Mouse (Mus musculus) thymus, postnatal 10 days (tissue): Measurements from ENCODE around the gene Brd4.

Experiments used
- DNase-seq, 2 experiments: peaks; one replicate each; pipeline ENCODE4 v3.0.0; 2021; ENCODE audit warnings: low spot score in 2 of 2

The Brd4 gene

DNA sequence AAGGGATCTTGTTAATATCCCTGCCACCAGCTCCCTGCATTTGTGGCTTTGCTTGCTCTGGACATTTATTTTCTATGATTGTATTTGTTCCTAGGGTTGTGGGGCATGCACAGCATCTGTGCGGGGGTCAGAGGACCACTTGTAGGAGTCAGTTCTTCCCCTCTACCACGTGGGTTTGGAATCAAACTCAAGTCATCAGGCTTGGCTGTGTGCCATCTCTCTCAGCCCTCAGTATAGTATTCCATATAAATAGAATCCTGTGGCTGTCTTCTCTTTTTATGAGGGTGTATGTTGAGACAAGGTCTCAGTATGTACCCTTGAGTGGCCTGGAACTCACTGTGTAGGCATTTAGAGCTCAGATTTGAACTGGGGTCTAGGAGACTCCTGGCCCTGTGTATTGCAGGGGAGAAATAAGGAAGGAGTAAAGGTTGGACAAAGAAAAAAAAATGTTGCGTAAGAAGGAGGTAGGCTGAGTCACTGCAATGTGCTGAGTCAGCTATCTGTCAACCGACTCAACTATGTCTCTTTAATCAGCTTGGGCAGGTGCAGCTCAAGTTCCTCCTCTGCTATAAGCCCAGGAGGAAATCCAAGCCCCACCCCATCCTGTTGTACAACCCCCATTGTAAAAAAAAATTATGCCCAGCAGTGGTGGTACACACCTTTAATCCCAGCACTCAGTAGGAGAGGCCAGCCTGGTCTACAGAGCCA lies 114.8 kb downstream of the Brd4 start:
- DNase-seq = peak; percentile 68 to 71

DNA sequence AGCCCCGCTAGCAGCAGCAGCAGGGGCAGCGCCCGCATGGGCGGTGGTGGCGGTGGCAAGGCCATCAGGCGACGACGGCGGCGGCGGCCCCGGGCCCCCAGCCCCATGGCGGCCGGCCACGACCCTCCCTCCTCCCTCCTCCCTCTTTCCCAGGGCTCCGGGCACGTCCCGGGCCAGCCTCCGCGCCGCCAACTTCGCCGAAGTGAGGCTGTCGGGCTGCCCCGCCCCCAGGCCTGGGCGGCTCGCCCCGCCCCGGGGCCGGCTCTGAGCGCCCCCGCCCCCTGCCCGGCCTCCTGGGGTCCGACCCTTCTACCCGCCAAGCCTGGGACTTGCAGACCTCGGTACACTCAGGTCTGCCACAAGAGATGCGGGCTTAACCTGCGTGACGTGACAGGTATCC lies 117.8 kb downstream of the Brd4 start, which contains the start of gene Notch3:
Notch3 (minus strand) TSS at position 166 of the 400 bp plus-strand sequence.
- peak; percentile 54 to 74 for DNase-seq

DNA sequence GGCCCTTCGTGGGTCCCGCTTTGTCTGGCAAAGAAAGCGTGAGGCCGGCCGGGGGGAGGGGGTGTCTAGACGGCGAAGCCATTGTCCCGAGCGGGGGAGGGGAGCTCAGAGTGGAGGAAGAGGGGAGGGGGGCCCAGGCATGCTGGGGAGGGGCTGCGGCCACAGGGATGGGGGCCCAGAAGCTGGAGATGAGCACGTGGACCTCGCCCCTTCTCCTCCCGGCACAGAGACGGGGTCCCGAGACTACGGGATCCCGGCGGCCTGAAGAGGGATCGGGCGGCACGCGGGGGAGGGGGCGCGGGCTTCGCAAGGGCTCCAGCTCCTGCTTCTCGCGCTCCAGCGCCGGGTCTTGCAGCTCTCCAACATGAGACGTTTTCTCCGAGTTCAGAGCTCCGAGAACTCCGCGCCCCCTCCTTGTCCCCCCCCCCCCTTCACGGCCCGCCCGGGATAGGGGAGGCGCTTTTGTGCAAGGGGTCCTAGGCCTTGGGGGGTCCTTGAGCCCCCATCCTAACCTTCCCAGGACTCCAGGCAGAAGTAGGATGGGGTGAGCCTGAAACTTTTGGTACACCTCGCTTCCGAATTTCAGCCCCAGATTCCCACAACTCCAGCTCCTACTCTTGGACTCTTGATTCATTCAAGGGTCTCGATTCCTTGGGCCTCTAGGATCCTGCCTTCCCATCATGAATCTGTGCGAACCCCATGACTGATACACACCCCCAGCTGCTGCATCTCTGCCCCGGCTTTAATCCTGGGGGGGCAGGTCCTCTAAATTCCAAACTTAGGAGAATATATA lies 118.5 kb downstream of the Brd4 start:
- DNase-seq = peak; percentile 71 to 82

DNA sequence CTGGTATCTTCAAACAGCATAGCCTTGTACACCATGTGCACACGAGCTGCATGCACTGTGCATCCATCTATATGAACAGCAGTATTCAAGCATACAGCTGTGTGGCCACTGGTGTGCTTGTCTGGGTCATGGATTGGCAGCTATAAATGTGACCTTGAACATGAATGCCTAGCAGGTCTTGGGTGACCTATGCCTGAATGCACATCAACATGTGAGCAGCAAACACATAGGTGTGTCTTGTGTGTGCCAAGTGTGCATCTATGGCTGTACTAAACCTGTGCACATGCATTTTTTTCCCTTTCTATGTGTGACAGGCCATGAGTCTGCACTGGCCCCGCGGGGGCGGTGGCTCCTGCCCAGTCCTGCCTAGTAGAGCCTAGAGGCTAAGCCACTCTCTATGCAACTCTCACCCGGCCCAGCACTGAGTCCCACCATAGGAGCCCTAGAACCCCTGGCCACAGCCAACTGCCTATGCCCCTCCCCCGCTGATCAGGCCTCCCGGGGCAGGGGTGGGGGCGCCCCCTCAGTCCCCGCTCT lies 119.2 kb downstream of the Brd4 start:
- DNase-seq = no peak

DNA sequence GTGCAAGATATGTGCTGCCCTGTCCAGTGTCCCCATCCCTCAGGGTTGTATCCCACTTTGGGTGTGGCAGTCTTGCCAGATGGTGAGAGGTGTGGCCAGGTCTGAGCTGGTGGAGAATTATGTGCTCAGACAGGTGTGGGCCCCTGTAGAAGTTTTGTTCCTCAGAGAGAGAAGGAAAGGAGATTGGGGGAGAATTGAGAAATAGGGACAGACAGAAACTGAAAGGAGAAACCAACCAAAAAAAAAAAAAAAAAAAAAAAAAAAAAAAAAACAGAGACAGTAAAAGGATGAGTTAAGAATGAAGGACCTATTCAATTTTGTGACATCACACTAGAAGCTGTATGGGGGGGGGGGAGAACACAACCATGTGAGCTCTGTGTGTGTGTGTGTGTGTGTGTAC lies 119.7 kb downstream of the Brd4 start:
- DNase-seq = no peak

DNA sequence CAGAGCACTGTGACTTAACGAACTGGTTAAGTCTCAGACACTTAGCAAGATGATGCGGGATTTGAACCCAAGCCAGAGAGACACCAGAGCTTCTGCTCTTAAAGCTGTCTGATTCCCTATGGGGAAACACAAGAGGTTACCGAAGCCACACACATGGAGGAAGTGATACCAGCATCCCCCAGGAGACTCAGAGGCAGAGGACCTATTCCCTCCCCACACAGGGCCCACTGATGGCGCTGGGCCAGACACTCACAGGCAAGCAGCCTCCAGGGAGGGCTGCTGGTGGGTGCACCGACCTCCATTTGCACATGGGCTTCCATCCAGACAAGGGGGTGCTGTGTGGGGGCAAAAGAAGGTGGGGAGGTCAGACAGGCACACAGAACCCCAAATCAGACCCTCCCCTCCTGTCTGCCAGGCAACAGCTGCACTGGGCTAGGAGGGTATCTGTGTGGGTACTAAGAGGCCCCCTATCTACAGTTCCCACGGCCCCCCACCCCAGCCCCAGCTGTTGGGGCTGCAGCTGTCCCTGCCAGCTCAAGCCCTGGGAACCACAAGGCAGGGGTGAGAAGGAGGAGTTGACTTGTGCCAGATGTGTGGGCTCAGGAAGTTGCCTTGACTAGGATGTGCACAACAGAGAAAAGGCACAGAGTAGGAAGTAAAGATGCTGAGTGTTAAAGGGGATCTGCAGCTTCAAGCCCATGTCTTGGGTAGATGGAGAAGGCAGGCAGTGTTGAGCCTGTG lies 120.4 kb downstream of the Brd4 start:
- peak; percentile 78 to 87 for DNase-seq

DNA sequence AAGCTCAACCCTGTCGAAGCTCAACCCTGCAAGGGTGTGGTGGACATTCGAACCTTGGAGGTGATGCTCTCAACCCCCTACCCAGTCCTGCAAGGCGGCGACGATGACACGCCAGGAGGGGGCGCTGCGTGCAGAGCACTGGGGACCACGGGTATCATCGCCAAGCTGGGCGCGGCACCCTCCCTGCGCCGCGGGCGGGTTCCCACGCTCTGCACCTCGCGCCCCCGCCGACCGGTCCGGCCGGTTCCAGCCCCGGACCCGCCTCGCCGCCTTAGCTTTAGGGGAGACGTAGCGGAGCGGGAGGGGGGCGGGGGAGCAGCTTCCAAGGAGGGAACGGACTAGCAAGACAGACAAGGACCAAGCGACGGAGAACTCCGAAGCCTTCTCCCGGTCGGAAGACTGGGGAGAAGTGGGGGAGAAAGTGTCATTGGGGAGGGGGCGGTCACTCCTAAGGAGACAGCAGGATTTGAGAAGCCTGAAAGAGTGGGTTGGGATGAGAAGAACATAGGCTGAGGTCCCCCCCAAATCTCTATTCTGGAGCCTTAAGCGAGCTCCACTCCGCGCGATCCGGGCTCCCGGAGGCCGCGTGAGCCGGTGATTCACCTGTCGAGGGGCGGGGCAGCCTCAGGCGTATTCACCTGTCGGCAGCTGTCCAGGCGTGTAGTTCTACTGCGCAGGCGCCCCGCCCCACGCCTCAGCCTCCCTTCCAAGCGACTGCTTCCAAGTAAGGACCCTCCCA lies 122.2 kb downstream of the Brd4 start:
- DNase-seq = peak; percentile 80 to 95

DNA sequence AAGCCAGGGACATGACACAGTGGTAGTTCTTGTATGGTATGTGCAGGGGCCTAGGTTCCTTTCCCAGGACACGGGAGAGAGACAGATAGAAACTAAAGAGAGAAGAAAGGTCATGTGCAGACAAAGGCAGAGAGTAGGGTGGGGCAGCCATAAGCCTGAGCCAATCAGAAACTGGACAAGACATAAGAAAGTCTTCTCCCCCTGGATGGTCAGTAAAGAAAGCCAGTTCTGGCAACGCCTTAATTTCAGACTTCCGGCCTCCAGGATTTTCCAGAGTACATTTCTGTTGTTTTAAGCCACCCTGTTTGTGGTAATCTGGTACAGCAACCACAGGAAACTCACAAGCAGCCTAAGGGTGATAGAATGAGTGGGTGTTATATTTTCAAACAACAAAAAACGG lies 123.6 kb downstream of the Brd4 start:
- no peak for DNase-seq

DNA sequence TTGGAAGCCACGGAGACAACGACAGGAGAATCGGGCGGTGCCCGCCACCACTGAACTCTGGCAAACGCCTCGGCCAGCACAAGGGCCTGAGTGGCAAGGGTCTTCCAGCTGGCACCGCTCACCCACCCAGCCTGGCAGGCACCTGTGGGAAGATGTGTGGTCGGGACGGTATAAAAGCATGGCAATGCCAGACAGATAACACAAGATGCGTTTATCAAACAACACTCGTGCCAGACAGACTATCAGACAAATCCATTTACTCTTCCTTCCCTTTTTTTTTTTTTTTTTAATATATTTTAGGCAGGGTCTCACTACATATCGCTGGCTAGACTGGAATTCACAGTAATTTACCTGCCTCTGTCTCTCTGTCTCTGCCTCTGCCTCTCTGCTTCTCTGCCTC lies 125.7 kb downstream of the Brd4 start:
- DNase-seq = no peak

DNA sequence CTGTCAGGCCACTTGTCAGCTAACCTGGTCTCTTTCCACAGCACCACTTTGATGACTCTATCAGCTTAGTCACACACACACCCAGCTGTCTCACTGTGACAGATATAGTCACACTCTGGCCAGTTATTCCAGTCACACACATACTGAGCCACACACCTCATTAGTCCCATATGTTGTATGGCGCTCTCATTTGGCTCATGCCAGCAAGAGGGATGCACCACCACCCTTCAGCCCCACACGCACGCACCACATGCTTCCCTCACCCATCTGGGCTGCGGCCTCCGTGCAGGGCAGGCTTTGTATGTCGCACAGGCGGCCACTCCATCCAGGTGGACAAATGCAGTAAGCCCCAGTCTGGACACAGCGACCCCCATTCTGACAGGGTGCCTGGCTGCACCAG lies 137.8 kb downstream of the Brd4 start:
- no peak for DNase-seq
